Mouse (Mus musculus): ENCODE measurements around the gene Cbl. TPM values are rescaled to one million over a fixed set of nuclear protein-coding genes. Genes with fewer than 3 reads are reported as not detected.

Cbl gene
- polyA plus RNA-seq, 1 experiment from 2014 or later, result 15.5 TPM

DNA sequence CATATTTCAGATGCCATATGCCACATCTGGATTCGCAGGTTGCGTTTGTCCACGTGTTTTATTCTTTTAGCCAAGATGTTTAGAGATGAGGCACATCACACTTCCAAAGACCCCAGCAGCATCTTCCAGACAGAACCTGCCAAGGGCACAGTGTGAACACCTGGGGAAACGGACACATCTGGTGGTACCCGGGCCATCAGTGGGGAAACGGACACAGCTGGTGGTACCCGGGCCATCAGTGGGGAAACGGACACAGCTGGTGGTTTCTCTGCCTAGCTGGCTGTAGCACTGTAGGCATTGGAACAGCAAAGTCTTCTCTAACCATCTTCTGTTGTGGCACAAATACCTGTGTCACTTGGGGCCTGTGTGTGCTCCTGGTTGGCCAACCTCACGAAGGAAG, 138.1 kb downstream of the Cbl start:
- Histone ChIP-seq H3K36me3 (ENCODE audit: control insufficient read depth, insufficient read depth, low read length) (no peaks in the 10 kb centered on the region), H3K27ac (ENCODE audit: low read length) (no peak overlapping the region), H3K4me3 (ENCODE audit: low read length) (no peak overlapping the region), H3K9ac (ENCODE audit: low read length) (no peak overlapping the region), H3K9me3 (ENCODE audit: control insufficient read depth, low read length) (no peaks in the 10 kb centered on the region), H3K27me3 (ENCODE audit: control insufficient read depth, insufficient read depth, low read depth, low read length) (no peaks in the 10 kb centered on the region), H3K4me2 (ENCODE audit: low read depth, low read length) (no peak overlapping the region), H3K4me1 (replicated peaks; ENCODE audit: control insufficient read depth, insufficient read depth, low read length) (0 out of 2 replicates have a peak, but pooled peaks cover 3% of the 10 kb centered on the region)
- no peak for ATAC-seq (ENCODE audit: low read depth)
- 86% methylated on average over 9 of the region's 9 CpGs for WGBS

GRCm38 (mm10) chr9:44094737-44095136, 139.1 kb downstream of the Cbl start:
- no peak overlapping the region for H3K4me3 ChIP-seq (ENCODE audit: low read length)
- H3K9ac ChIP-seq (ENCODE audit: low read length), result no peak overlapping the region
- H3K9me3 ChIP-seq (ENCODE audit: control insufficient read depth, low read length), result no peaks in the 10 kb centered on the region
- no peak overlapping the region for H3K27ac ChIP-seq (ENCODE audit: low read length)
- no peaks in the 10 kb centered on the region for H3K36me3 ChIP-seq (ENCODE audit: control insufficient read depth, insufficient read depth, low read length)
- WGBS, result 79% methylated on average over 3 of the region's 3 CpGs
- H3K4me2 ChIP-seq (ENCODE audit: low read depth, low read length), result no peak overlapping the region
- 0 out of 2 replicates have a peak, but pooled peaks cover 3% of the 10 kb centered on the region for H3K4me1 ChIP-seq (replicated peaks; ENCODE audit: control insufficient read depth, insufficient read depth, low read length)
- H3K27me3 ChIP-seq (ENCODE audit: control insufficient read depth, insufficient read depth, low read depth, low read length), result no peaks in the 10 kb centered on the region
- no peak for ATAC-seq (ENCODE audit: low read depth)

- Histone ChIP-seq H3K27ac (ENCODE audit: low read length) (no peak overlapping the region), H3K9me3 (ENCODE audit: control insufficient read depth, low read length) (no peaks in the 10 kb centered on the region), H3K4me3 (ENCODE audit: low read length) (no peak overlapping the region), H3K4me1 (replicated peaks; ENCODE audit: control insufficient read depth, insufficient read depth, low read length) (peaks cover 7% of the 10 kb centered on the region), H3K9ac (ENCODE audit: low read length) (no peak overlapping the region), H3K4me2 (ENCODE audit: low read depth, low read length) (no peak overlapping the region), H3K36me3 (ENCODE audit: control insufficient read depth, insufficient read depth, low read length) (no peaks in the 10 kb centered on the region), H3K27me3 (ENCODE audit: control insufficient read depth, insufficient read depth, low read depth, low read length) (no peaks in the 10 kb centered on the region)
- 38% methylated on average over 24 of the region's 24 CpGs for WGBS
- peak; percentile 62 for ATAC-seq (ENCODE audit: low read depth)
Measured at GRCm38 (mm10) chr9:44093612-44094503, 140.0 kb downstream of the Cbl start.

Other genes starting within 250 kb of the Cbl start
- gene Thy1, start 190.7 kb downstream of the Cbl start, polyA plus RNA-seq (2015; fragmentation: Nextera tagmentation; extraction: Ambion mirVana), result 2.4 and 4.1 TPM in 2 replicates
- gene Usp2, start 167.0 kb downstream of the Cbl start, polyA plus RNA-seq (2015; fragmentation: Nextera tagmentation; extraction: Ambion mirVana), result 12.2 and 16.9 TPM in 2 replicates
- gene Mfrp, start 132.3 kb downstream of the Cbl start, polyA plus RNA-seq (2015; fragmentation: Nextera tagmentation; extraction: Ambion mirVana), result 0.20 and 0.21 TPM in 2 replicates
- 5.4 and 5.6 TPM in 2 replicates for gene C1qtnf5, start 126.8 kb downstream of the Cbl start, polyA plus RNA-seq (2015; fragmentation: Nextera tagmentation; extraction: Ambion mirVana)
- 0.13 and 0.14 TPM in 2 replicates for gene Gm49380, start 120.5 kb downstream of the Cbl start, polyA plus RNA-seq (2015; fragmentation: Nextera tagmentation; extraction: Ambion mirVana)
- 60.1 and 63.8 TPM in 2 replicates for gene Rnf26, start 120.5 kb downstream of the Cbl start, polyA plus RNA-seq (2015; fragmentation: Nextera tagmentation; extraction: Ambion mirVana)
- gene Mcam, start 99.6 kb downstream of the Cbl start, polyA plus RNA-seq (2015; fragmentation: Nextera tagmentation; extraction: Ambion mirVana), result 99.1 and 104 TPM in 2 replicates
- 7.3 and 14.3 TPM in 2 replicates for gene Ccdc153, start 6.6 kb upstream of the Cbl start, polyA plus RNA-seq (2015; fragmentation: Nextera tagmentation; extraction: Ambion mirVana)
- 0.11 TPM in 1 of 2 replicates, not detected in the other for gene Pdzd3, start 17.4 kb upstream of the Cbl start, polyA plus RNA-seq (2015; fragmentation: Nextera tagmentation; extraction: Ambion mirVana)
- 9.5 and 10.4 TPM in 2 replicates for gene Nlrx1, start 34.5 kb upstream of the Cbl start, polyA plus RNA-seq (2015; fragmentation: Nextera tagmentation; extraction: Ambion mirVana)
- gene Abcg4, start 54.6 kb upstream of the Cbl start, polyA plus RNA-seq (2015; fragmentation: Nextera tagmentation; extraction: Ambion mirVana), result 1.4 and 2.1 TPM in 2 replicates
- gene Hinfp, start 71.6 kb upstream of the Cbl start, polyA plus RNA-seq (2015; fragmentation: Nextera tagmentation; extraction: Ambion mirVana), result 24.3 and 25.1 TPM in 2 replicates
- 6.8 and 7.4 TPM in 2 replicates for gene C2cd2l, start 86.2 kb upstream of the Cbl start, polyA plus RNA-seq (2015; fragmentation: Nextera tagmentation; extraction: Ambion mirVana)
- gene Dpagt1, start 92.0 kb upstream of the Cbl start, polyA plus RNA-seq (2015; fragmentation: Nextera tagmentation; extraction: Ambion mirVana), result 38.0 and 42.3 TPM in 2 replicates
- gene H2afx, start 100.6 kb upstream of the Cbl start, polyA plus RNA-seq (2015; fragmentation: Nextera tagmentation; extraction: Ambion mirVana), result 318 and 395 TPM in 2 replicates
- gene Hmbs, start 110.2 kb upstream of the Cbl start, polyA plus RNA-seq (2015; fragmentation: Nextera tagmentation; extraction: Ambion mirVana), result 110 and 117 TPM in 2 replicates
- gene Vps11, start 127.6 kb upstream of the Cbl start, polyA plus RNA-seq (2015; fragmentation: Nextera tagmentation; extraction: Ambion mirVana), result 31.4 and 32.8 TPM in 2 replicates
- gene Hyou1, start 145.4 kb upstream of the Cbl start, polyA plus RNA-seq (2015; fragmentation: Nextera tagmentation; extraction: Ambion mirVana), result 38.2 and 42.0 TPM in 2 replicates
- 19.9 and 21.9 TPM in 2 replicates for gene Slc37a4, start 162.8 kb upstream of the Cbl start, polyA plus RNA-seq (2015; fragmentation: Nextera tagmentation; extraction: Ambion mirVana)
- 1,846 and 1,855 TPM in 2 replicates for gene Rps25, start 173.1 kb upstream of the Cbl start, polyA plus RNA-seq (2015; fragmentation: Nextera tagmentation; extraction: Ambion mirVana)
- gene Trappc4, start 173.6 kb upstream of the Cbl start, polyA plus RNA-seq (2015; fragmentation: Nextera tagmentation; extraction: Ambion mirVana), result 131 and 135 TPM in 2 replicates
- gene Ccdc84, start 184.5 kb upstream of the Cbl start, polyA plus RNA-seq (2015; fragmentation: Nextera tagmentation; extraction: Ambion mirVana), result 32.5 TPM in 2 replicates
- not detected in 2 replicates for gene Foxr1, start 207.1 kb upstream of the Cbl start, polyA plus RNA-seq (2015; fragmentation: Nextera tagmentation; extraction: Ambion mirVana)
- 1.8 and 2.0 TPM in 2 replicates for gene Upk2, start 220.9 kb upstream of the Cbl start, polyA plus RNA-seq (2015; fragmentation: Nextera tagmentation; extraction: Ambion mirVana)
- 14.1 and 16.1 TPM in 2 replicates for gene Bcl9l, start 248.8 kb upstream of the Cbl start, polyA plus RNA-seq (2015; fragmentation: Nextera tagmentation; extraction: Ambion mirVana)

All from lung, embryonic 16.5 days (tissue).